Mouse (Mus musculus) G1E (cell line): ENCODE data around the gene Phgr1. TPM values are rescaled to one million over a fixed set of nuclear protein-coding genes. Genes with fewer than 3 reads are reported as not detected.

Source experiments
- ATAC-seq: 2 replicates; pipeline ENCODE4 v1.8.0; 2016; ENCODE audit warnings: mild to moderate bottlenecking; ENCODE audit not compliant: insufficient number of reproducible peaks, poor library complexity, low FRiP score, severe bottlenecking; ENCODE audit errors: extremely low read depth
- DNase-seq: peaks from one replicate; pipeline ENCODE4 v3.0.0; 2012; ENCODE audit warnings: low spot score
- H3K27me3 ChIP-seq: 2 replicates; pipeline ENCODE4 v1.6.1; 2012; ENCODE audit warnings: mild to moderate bottlenecking, low read length, inconsistent platforms; ENCODE audit not compliant: insufficient read depth
- H3K36me3 ChIP-seq: replicated peaks from 2 replicates; pipeline ENCODE3; 2012; ENCODE audit warnings: mild to moderate bottlenecking, inconsistent platforms
- H3K4me1 ChIP-seq: 2 replicates; pipeline ENCODE4 v1.6.1; 2012; ENCODE audit warnings: low read depth, low read length, inconsistent platforms, mixed read lengths; ENCODE audit not compliant: insufficient read depth
- H3K4me3 ChIP-seq: 2 replicates; pipeline ENCODE4 v1.5.1; 2012; ENCODE audit warnings: low read depth, mild to moderate bottlenecking, inconsistent platforms, low read length, moderate library complexity, mixed read lengths
- H3K9me3 ChIP-seq: replicated peaks from 2 replicates; pipeline ENCODE4 v1.6.1; 2012; ENCODE audit warnings: inconsistent platforms
- CTCF ChIP-seq: IDR thresholded peaks from 2 replicates; pipeline ENCODE4 v1.5.1; 2012; ENCODE audit warnings: low read depth, low read length, inconsistent platforms, mixed read lengths
- GATA1 ChIP-seq: IDR thresholded peaks from 2 replicates; pipeline ENCODE4 v1.6.1; 2012; ENCODE audit warnings: borderline replicate concordance, low read length, inconsistent platforms, mixed read lengths
- GATA2 ChIP-seq: IDR thresholded peaks from 2 replicates; pipeline ENCODE4 v1.6.1; 2012; ENCODE audit warnings: low read depth, low read length, inconsistent platforms, borderline replicate concordance
- POLR2AphosphoS5 ChIP-seq: IDR thresholded peaks from 2 replicates; pipeline ENCODE4 v1.6.1; 2012; ENCODE audit warnings: low read depth, low read length, inconsistent platforms; ENCODE audit not compliant: insufficient replicate concordance
- TAL1 ChIP-seq: conservative IDR thresholded peaks from 2 replicates; pipeline ENCODE4 v1.6.1; 2012; ENCODE audit warnings: low read depth, low read length, inconsistent platforms, mixed read lengths
- polyA plus RNA-seq: library from polyadenylated mRNA; stranded (reverse); fragments of >175 nt; gene quantifications from 2 replicates; pipeline ENCODE4 v1.2.3, GENCODE M21; 2012
- total RNA-seq, 2 experiments: library from RNA; stranded (forward) in 1 of 2; stranded (reverse) in 1 of 2; fragments of 200-1000 nt in 1 of 2; fragments of >200 nt in 1 of 2; fragmentation: Nextera tagmentation in 1 of 2; gene quantifications; 2 replicates each; pipeline ENCODE4 v1.2.3; 2014 to 2017

Phgr1 gene
- total and polyA plus RNA-seq, 3 experiments, result not detected

GRCm38 (mm10) chr2:118790551-118791525 lies 18.3 kb downstream of the Phgr1 start:
- Histone ChIP-seq H3K36me3 (no peaks in the 10 kb centered on the region), H3K9me3 (no peaks in the 10 kb centered on the region), H3K4me1 (peaks cover 6% of the 10 kb centered on the region), H3K4me3 (no peak overlapping the region), H3K27me3 (peaks cover 58% of the 10 kb centered on the region)
- ATAC-seq (no peak), DNase-seq (no peak)
- no peak for TF ChIP-seq CTCF
- no peak for TF ChIP-seq GATA2
- TF ChIP-seq POLR2AphosphoS5, result no peak

- no peak for TF ChIP-seq TAL1
- no peak for TF ChIP-seq GATA1
- TF ChIP-seq CTCF, result no peak
- H3K36me3 ChIP-seq, result no peaks in the 10 kb centered on the region
- peaks cover 62% of the 10 kb centered on the region for H3K27me3 ChIP-seq
- peaks cover 2% of the 10 kb centered on the region; the same call in 1 of the 2 replicates for H3K4me1 ChIP-seq
- ATAC-seq (no peak), DNase-seq (no peak)
- no peak overlapping the region for H3K4me3 ChIP-seq
- H3K9me3 ChIP-seq, result no peaks in the 10 kb centered on the region
Observed at GRCm38 (mm10) chr2:118791591-118792258, 19.2 kb downstream of the Phgr1 start.

GRCm38 (mm10) chr2:118792259-118792613 lies 19.7 kb downstream of the Phgr1 start:
- H3K4me1 ChIP-seq, result peaks cover 2% of the 10 kb centered on the region; the same call in 1 of the 2 replicates
- no peak overlapping the region for H3K4me3 ChIP-seq
- TF ChIP-seq GATA2 (no peak), TAL1 (no peak), POLR2AphosphoS5 (no peak), CTCF (no peak), GATA1 (no peak)
- ATAC-seq (no peak), DNase-seq (no peak)
- H3K9me3 ChIP-seq, result no peaks in the 10 kb centered on the region
- peaks cover 64% of the 10 kb centered on the region for H3K27me3 ChIP-seq
- H3K36me3 ChIP-seq, result no peaks in the 10 kb centered on the region

GRCm38 (mm10) chr2:118793636-118794035 lies 21.1 kb downstream of the Phgr1 start:
- Histone ChIP-seq H3K9me3 (peaks cover 2% of the 10 kb centered on the region; the same call in 1 of the 2 replicates), H3K4me3 (no peak overlapping the region), H3K4me1 (peaks cover 2% of the 10 kb centered on the region; the same call in 1 of the 2 replicates), H3K36me3 (no peaks in the 10 kb centered on the region), H3K27me3 (peaks cover 65% of the 10 kb centered on the region)
- TF ChIP-seq CTCF (no peak), TAL1 (no peak), GATA1 (no peak), POLR2AphosphoS5 (no peak), GATA2 (no peak)
- DNase-seq, result no peak
- no peak for ATAC-seq

GRCm38 (mm10) chr2:118802542-118803118 lies 30.1 kb downstream of the Phgr1 start:
- peaks cover 23% of the 10 kb centered on the region for H3K27me3 ChIP-seq
- ATAC-seq (no peak), DNase-seq (no peak)
- H3K4me3 ChIP-seq, result no peak overlapping the region
- peaks cover 2% of the 10 kb centered on the region; the same call in 1 of the 2 replicates for H3K9me3 ChIP-seq
- no peaks in the 10 kb centered on the region for H3K36me3 ChIP-seq
- TF ChIP-seq POLR2AphosphoS5, result no peak
- TF ChIP-seq TAL1, result no peak
- TF ChIP-seq CTCF, result no peak
- TF ChIP-seq GATA1, result no peak
- TF ChIP-seq GATA2, result no peak
- H3K4me1 ChIP-seq, result no peaks in the 10 kb centered on the region

- Histone ChIP-seq H3K4me3 (no peak overlapping the region), H3K4me1 (no peaks in the 10 kb centered on the region), H3K27me3 (peaks cover 20% of the 10 kb centered on the region), H3K36me3 (no peaks in the 10 kb centered on the region), H3K9me3 (no peaks in the 10 kb centered on the region)
- ATAC-seq, result no peak
- no peak for DNase-seq
- TF ChIP-seq CTCF (no peak), GATA2 (no peak), POLR2AphosphoS5 (no peak), TAL1 (no peak), GATA1 (no peak)
Observed at GRCm38 (mm10) chr2:118804474-118804873, 31.9 kb downstream of the Phgr1 start.
